Mouse (Mus musculus): ENCODE measurements around the gene Ranbp6.

- TF ChIP-seq CTCF (IDR thresholded peaks at IDR 0.05; ENCODE audit: borderline replicate concordance, insufficient read depth, low read length) (no peak), POLR2A (IDR thresholded peaks at IDR 0.05; ENCODE audit: low read depth, low read length) (no peak)
These were observed 40.9 kb upstream of the Ranbp6 start for GRCm38 (mm10) chr19:29853711-29854110.
